Mouse (Mus musculus) cerebellum, adult 2 months (tissue): ENCODE measurements at regions not wholly inside any gene's neighbourhood (a gene's known extent, or its start where the extent isn't known, plus 50 kb on each side); places are given as distances from the start of the nearest gene placed in this dataset.

ENCODE experiments used
- DNase-seq, 2 experiments: peaks; one replicate each; pipeline ENCODE4 v3.0.0; 2021
- H3K27ac ChIP-seq: fragments of 200-500 bp; 2 replicates; pipeline ENCODE4 v1.5.1; 2012; ENCODE audit warnings: low read length, control low read depth, inconsistent platforms; ENCODE audit not compliant: insufficient read depth
- H3K27me3 ChIP-seq: fragments of 200-500 bp; 2 replicates; pipeline ENCODE4 v1.6.1; 2012; ENCODE audit warnings: inconsistent platforms, mild to moderate bottlenecking, low read length, moderate library complexity; ENCODE audit not compliant: control insufficient read depth, insufficient read depth
- H3K4me1 ChIP-seq: fragments of 200-500 bp; 2 replicates; pipeline ENCODE4 v1.6.1; 2011; ENCODE audit warnings: low read length; ENCODE audit not compliant: control insufficient read depth, insufficient read depth
- H3K4me3 ChIP-seq: fragments of 200-500 bp; replicated peaks from 2 replicates; pipeline ENCODE3; 2011; ENCODE audit warnings: mild to moderate bottlenecking, low read depth, low read length, control low read depth; ENCODE audit not compliant: insufficient read depth
- CTCF ChIP-seq: fragments of 200-500 bp; IDR thresholded peaks from 2 replicates; pipeline ENCODE4 v1.5.1; 2011; ENCODE audit warnings: low read depth, mild to moderate bottlenecking, control low read depth, low read length, moderate library complexity, borderline replicate concordance; ENCODE audit not compliant: insufficient read depth
- POLR2A ChIP-seq: fragments of 200-500 bp; IDR thresholded peaks from 2 replicates; pipeline ENCODE4 v1.6.1; 2011; ENCODE audit warnings: low read length, control low read depth, borderline replicate concordance; ENCODE audit not compliant: insufficient read depth
- WGBS: fragments of 180-500 bp; shearing (Covaris S2); methylation state at CpG from one replicate; pipeline ENCODE4 v1.1.7; 2018; 5-methylcytosine and 5-hydroxymethylcytosine counted together

GRCm38 (mm10) chr7:95617370-95617769 lies 553.7 kb upstream of the Tenm4 start:
- Histone ChIP-seq H3K27me3 (no peaks in the 10 kb centered on the region), H3K4me3 (no peak overlapping the region), H3K4me1 (no peaks in the 10 kb centered on the region), H3K27ac (no peak overlapping the region)
- TF ChIP-seq POLR2A (no peak), CTCF (no peak)
- WGBS, result 55% methylated on average over 2 of the region's 2 CpGs
- peak in 1 of 2 experiments; percentile 12 for DNase-seq

- H3K4me1 ChIP-seq, result no peaks in the 10 kb centered on the region
- TF ChIP-seq CTCF (no peak), POLR2A (no peak)
- H3K27ac ChIP-seq, result no peak overlapping the region
- H3K27me3 ChIP-seq, result no peaks in the 10 kb centered on the region
- no peak overlapping the region for H3K4me3 ChIP-seq
- DNase-seq, result no peak
These were observed 552.9 kb upstream of the Tenm4 start for GRCm38 (mm10) chr7:95618170-95618569.

GRCm38 (mm10) chr7:95620079-95620478 lies 551.0 kb upstream of the Tenm4 start:
- Histone ChIP-seq H3K27me3 (no peaks in the 10 kb centered on the region), H3K27ac (no peak overlapping the region), H3K4me3 (no peak overlapping the region), H3K4me1 (no peaks in the 10 kb centered on the region)
- DNase-seq, result no peak
- no peak for TF ChIP-seq CTCF
- no peak for TF ChIP-seq POLR2A

GRCm38 (mm10) chr7:95640683-95641082 lies 530.4 kb upstream of the Tenm4 start:
- Histone ChIP-seq H3K4me1 (no peaks in the 10 kb centered on the region), H3K4me3 (no peak overlapping the region), H3K27ac (no peak overlapping the region), H3K27me3 (no peaks in the 10 kb centered on the region)
- DNase-seq, result no peak
- TF ChIP-seq POLR2A (no peak), CTCF (no peak)
- WGBS, result 87% methylated on average over 5 of the region's 5 CpGs

GRCm38 (mm10) chr7:95674319-95674718 lies 496.7 kb upstream of the Tenm4 start:
- no peak overlapping the region for H3K27ac ChIP-seq
- no peaks in the 10 kb centered on the region for H3K4me1 ChIP-seq
- no peaks in the 10 kb centered on the region for H3K27me3 ChIP-seq
- H3K4me3 ChIP-seq, result no peak overlapping the region
- DNase-seq, result no peak
- no peak for TF ChIP-seq POLR2A
- no peak for TF ChIP-seq CTCF
- whole genome bisulfite sequencing, result 98% methylated on average over 1 of the region's 1 CpGs

- Histone ChIP-seq H3K4me3 (no peak overlapping the region), H3K27me3 (no peaks in the 10 kb centered on the region), H3K4me1 (no peaks in the 10 kb centered on the region), H3K27ac (no peak overlapping the region)
- DNase-seq, result no peak
- TF ChIP-seq CTCF (no peak), POLR2A (no peak)
- WGBS, result 19% methylated on average over 3 of the region's 3 CpGs
These were observed 488.5 kb upstream of the Tenm4 start for GRCm38 (mm10) chr7:95682521-95682920.

GRCm38 (mm10) chr7:95687733-95688132 lies 483.3 kb upstream of the Tenm4 start:
- TF ChIP-seq CTCF (no peak), POLR2A (no peak)
- 64% methylated on average over 3 of the region's 3 CpGs for WGBS
- H3K4me1 ChIP-seq, result no peaks in the 10 kb centered on the region; the same call in 1 of the 2 replicates
- H3K4me3 ChIP-seq, result no peak overlapping the region
- H3K27ac ChIP-seq, result no peak overlapping the region
- no peaks in the 10 kb centered on the region; the same call in 1 of the 2 replicates for H3K27me3 ChIP-seq
- no peak for DNase-seq

- Histone ChIP-seq H3K27ac (no peak overlapping the region), H3K4me1 (no peaks in the 10 kb centered on the region; the same call in 1 of the 2 replicates), H3K4me3 (no peak overlapping the region), H3K27me3 (no peaks in the 10 kb centered on the region; the same call in 1 of the 2 replicates)
- DNase-seq, result no peak
- 14% methylated on average over 16 of the region's 16 CpGs for WGBS
- TF ChIP-seq POLR2A (no peak), CTCF (no peak)
These were observed 482.6 kb upstream of the Tenm4 start for GRCm38 (mm10) chr7:95688151-95689146.
